Mouse (Mus musculus) ovary, postnatal 14 days (tissue): Measurements from ENCODE around the gene Ptprn.
"Not testable (repeated sequence)": the region's sequence is repeated elsewhere in the genome, so short reads cannot be mapped to it uniquely, and the experiment has no call there.

Experiments
- DNase-seq: peaks from one replicate; pipeline ENCODE4 v3.0.0; 2022; ENCODE audit warnings: low spot score

Gene Ptprn

GRCm38 (mm10) chr1:75253029-75253428, 11.3 kb downstream of the Ptprn start:
- no peak for DNase-seq

DNA sequence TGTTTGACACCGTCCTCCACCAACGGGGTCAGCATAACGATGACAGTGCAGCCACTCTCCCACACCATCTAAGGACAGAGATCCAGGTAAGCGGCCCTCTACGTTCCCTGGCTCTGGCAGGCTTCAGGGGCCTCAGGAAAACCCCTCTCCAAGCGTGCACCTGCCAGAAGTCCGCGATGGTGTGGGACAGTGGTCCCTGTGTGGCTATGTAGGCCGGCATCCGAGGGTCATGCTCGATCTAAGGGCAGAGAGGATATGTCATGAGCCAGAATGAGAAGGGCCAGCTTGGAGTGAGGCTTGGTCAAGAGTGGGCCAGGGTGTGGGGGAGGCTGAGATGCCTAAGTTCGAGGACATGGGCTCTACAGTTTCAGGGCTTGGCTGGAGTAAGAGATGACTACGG, 12.0 kb downstream of the Ptprn start:
- DNase-seq = no peak

DNA sequence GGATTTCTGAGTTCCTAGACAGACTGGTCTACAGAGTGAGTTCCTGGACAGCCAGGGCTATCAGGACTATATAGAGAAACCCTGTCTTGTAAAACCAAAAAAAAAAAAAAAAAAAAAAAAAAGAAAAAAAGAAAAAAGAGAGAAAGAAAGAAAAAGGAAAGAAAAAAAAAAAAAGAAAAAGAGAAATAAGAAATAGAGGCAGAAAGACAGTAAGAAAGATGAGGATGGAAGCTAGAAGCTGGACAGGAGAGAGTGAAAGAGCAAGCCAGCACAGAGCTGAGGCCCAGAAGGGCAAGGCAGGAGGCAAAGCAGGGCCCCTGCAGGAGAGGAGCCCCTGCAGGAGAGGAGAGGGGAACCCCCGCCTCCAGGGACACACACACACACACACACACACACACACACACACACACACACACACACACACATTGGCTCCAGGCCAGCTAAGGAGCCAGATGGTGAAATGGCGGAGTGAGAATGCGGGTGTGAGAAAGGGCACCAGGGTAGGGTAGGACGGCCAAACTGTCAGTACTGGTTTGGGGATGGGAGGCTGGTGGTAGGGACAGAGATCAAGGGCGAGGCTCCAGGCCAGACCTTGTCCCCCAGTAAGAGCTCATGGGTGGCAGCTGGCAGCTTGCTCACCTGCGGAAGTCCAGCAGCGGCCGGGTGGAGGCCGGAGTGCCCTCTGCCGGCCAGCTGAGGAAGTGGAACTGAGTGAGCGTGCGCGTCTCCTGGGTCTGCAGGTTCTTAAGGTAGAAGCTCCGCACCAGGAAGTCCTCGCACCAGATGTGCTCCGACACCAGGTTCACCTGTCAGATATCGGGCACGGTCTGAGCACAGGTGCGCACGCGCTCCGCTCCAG, 13.0 kb downstream of the Ptprn start:
- peak; percentile 70 for DNase-seq

DNA sequence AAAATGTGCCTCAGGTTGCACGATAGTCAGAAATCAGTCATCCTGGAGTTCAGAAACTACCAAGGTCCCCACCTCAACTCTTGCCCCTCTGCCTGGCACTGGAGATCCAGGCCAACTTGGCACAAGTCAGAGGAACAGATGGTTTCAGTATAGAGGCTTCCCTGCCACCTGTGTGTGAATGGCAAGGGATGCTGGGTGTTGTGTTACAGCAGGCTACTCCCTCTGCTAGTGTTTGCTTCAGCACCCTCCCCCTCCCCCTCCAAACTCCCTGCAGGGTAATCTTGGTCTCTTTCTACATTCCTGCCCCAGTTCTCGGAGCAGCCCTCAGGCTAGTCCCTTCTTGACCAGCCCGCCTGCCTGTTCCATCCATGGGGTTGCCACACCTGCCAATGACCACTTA, 13.8 kb downstream of the Ptprn start:
- no peak for DNase-seq

DNA sequence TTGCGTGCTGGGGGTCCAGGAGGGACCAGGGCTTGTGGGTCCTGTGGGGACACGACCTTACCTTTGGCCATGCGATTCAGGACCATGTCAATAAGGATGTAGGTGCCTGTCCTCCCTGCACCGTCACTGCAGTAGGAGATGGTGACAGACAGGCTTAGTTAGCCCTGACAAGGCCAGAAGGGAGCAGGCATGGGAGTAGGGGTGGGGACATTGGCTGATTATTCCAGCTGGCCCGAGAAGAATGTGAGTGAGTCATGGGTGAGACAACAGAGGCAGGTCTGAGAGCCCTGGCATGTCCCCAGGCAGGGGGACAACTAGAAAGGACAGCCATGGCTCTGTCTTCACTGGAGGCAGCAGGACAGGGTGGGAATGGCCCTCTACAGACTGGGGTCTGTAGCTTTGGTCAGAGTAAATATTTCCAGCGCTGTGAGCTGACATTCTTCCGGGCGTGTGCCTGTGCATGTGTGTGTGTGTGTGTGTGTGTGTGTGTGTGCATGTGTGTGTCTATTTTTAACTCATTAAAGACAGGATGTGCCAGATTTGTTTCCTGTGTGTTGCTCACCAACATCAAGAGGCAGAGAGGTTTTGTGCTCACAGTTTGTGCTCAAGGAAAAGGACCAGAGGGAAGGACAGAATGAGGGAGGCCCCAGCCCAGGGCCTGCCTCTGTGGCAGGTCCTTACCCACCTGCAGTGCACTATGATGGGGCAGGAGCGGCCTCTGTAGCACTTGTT, 16.1 kb downstream of the Ptprn start:
- DNase-seq = no peak

DNA sequence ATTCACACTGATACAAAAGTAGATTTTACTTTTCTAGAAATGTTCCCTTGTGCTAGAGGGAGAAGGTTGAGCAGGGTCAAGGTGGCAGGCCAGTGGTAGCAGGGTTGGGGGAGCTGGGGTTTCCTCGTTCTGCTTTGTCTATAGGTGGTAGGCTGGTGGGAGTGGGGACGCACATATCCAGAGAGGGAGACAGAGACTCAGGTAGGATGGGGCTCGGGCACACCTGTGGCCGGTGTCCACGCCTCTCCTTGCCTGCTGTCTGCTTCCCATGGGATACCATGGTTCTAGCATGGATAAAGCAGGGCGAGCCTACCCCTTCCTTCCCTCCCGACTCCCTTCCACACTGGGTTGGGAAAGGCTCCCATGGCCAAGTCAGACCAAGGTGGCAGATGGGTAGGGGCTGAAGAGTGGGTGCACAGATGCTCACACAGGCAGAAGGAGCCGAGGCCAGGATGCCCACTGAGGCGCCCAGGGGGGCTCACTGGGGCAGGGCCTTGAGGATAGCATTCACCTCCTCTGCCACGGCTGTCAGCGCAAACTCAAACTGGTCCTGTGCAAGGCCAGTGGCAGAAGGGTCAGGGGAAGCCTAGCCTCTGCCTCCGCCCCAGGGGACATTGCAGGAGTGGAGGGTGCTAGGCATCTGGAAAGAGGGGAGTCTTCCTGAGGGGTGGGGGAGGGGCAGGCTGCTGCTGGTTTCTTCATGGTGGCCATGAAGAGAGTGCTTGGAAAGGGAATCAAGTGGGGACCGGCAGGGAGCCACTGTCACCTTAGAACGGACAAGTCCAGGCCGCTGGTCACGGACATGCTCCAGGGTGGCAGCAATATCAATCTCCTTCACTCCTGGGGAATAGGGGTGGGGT, 17.0 kb downstream of the Ptprn start:
- no peak for DNase-seq

- no peak for DNase-seq
Observed at GRCm38 (mm10) chr1:75244836-75245235, 19.5 kb downstream of the Ptprn start.

GRCm38 (mm10) chr1:75244175-75244826, 20.0 kb downstream of the Ptprn start:
- no peak for DNase-seq

DNA sequence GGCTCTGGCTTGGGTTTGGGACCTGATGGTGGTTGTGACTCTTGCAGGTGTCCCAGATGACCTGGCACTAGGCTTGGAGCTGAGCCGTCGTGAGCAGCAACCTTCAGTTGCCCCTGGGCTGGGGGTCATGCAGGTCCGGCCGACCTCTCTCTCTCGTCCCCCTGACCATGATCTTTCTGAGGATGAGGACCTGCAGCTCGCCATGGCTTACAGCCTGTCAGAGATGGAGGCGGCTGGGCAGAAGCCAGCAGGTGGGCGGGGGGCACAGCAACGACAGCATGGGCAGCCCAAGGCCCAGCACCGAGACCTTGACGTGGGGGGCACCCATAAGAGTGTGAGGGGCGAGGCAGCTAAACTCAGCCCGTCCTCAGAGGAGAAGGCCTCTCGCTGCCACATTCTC, 20.9 kb downstream of the Ptprn start:
- DNase-seq = no peak

DNA sequence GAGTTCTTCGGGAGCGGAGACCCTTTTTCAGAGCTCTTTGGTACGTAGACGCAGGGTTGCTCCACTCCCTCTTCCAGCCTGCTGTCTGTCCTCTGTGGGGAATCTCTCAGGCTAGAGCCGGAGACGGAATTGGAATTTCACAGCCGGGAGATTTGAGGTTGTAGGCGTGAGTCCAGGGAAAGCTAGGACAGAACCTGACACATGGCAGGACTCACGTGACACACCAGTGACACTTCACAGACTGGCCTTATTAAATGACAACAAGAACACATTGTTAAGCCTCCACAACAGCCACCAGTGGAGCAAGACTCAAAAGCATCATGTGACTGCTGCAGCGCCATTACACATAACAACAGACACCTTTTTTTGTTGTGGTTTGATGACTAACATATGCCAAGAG, 24.7 kb downstream of the Ptprn start:
- DNase-seq = no peak

DNA sequence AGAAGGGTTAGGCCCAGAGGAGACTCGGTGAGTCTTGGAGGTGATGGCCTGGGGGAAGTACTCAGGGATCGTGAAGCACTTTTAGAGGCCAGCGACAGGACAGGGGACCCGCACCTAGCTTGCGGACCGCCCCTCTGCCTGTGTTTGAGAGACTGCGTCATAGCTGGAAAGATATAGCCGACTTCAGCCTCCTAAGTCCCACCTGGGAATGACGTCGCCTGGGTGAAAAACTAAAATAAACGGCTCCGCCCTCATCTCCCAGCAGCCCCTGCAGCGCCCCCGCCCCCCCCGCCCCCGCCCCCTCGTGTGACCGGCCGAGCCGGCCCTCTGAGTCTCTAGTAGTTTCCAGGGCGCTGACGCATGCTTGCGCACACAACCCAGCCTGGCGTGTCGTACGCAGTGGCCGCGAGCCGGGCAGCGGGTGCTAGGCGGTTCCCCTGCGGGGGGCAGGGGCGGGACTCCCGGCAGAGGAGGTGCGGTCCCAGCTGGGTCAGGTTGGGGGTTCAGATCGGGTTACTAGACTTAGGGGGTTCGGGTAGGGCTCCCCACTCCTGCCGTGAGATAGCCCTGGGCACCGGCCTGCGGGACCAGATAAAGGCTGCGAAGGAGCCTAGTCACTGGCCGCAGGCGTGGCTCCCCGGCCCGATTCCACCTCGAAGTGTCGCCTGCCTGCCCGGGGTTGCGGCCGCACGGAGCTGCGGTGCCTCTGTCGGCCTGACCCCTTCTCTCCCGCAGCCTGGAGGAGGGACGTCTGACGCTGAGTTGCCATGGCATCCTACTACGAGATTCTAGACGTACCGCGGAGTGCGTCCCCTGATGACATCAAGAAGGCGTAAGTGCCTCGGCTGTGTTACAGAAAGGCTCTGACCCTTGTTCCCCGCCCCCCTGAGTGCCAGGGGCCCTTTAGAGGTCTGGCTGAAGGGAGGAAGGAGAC, 27.9 kb downstream of the Ptprn start, which contains the start of gene Dnajb2:
Gene Dnajb2 (plus strand): TSS at position 290 of the 934 bp plus-strand sequence.
- peak; percentile 69 for DNase-seq

GRCm38 (mm10) chr1:75234606-75235005, 29.7 kb downstream of the Ptprn start:
- DNase-seq = peak; percentile 25

GRCm38 (mm10) chr1:75232489-75232888, 31.8 kb downstream of the Ptprn start:
- DNase-seq = not testable (repeated sequence)

DNA sequence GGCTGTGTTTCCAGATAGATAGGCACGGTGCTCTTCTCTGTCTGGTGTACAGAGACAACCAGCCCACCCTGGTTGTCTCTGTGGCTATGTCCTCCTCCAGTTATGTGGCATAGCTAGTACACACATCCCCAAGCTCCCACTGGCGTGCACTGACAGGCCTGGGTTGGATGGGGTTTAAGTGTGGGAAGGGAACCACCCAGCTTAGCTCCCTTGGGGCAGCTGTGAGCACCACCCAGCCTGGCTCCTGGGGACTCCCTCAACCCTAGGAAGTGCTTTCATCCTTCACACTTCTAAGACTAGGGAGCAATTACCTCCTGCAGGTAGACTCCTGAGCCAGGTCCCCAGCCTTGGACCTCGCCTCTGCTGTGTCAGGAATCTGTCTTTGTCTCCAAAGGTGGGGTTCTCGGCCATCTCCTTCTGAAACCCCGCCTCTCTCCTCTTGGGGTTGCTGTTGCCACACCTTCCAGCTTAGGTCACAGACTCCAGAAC, 32.6 kb downstream of the Ptprn start, which contains the start of gene A630095N17Rik:
Gene A630095N17Rik (minus strand): TSS at position 439 of the 489 bp plus-strand sequence.
- DNase-seq = no peak

- no peak for DNase-seq
Observed at GRCm38 (mm10) chr1:75231224-75231623, 33.1 kb downstream of the Ptprn start.

DNA sequence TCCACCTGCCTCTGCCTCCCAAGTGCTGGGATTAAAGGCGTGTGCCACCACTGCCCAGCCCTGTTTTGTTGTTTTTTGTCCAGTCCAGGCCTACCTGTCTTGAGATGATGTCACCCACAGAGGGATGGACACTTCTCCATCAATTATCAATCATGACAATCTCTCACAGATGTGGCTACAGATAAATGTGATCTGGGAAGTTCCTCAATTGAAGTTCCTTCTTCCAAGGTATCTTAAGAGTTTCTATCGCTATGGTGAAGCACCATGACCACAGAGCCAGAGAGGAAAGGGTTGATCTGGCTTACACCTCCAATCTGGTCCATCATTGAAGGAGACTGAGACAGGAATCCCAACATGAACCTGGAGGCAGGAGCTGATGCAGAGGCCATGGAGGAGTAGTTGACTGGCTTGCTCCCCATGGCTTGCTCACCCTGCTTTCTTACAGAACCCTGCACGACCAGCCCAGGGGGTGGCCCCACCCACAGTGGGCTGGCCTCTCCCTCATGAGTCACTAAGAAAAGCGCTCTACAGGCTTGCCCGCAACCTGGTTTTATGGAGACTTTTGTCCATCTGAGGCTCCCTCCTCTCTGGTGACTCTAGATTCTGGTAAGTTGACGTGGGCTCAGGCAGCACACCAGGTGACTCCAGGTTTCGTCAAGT, 33.8 kb downstream of the Ptprn start:
- DNase-seq = no peak

GRCm38 (mm10) chr1:75229158-75229557, 35.1 kb downstream of the Ptprn start:
- no peak for DNase-seq

DNA sequence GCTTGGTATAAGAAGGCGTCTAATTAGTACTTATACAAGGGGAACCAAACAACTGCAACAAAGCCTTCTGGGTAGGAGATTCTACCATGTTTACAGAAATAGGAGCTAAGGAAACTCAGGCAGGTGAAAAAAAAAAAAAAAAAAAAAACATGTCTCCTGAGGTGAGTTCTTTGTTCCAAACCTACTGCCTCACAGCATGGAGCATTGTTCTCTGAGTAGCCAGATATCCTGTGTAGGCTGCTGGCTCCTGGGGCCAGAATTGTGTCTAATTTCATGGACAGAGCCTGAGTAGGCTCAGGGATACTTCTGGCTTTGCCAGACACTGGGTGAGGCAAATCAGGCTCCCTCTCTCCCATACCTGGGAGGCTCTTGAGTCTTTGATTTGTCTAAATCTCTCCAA, 36.6 kb downstream of the Ptprn start:
- no peak for DNase-seq

DNA sequence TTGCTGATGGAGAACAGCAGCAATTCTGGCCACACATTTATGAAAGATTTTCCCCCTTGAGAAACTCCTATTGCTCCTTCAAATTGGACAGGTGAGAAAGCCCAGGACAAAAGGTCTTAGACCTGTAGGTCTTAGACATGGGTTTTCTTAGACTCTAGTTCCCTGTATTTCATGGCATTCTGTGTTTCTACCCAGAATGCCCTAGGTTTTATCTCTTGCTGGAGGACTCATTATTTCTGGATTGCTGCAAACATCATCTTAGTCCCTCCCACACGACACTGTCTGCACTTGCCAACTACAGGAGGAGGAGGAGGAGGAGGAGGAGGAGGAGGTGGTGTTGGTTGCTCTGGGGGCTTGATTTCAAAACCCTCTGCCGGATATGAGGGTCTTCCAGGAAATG, 38.2 kb downstream of the Ptprn start:
- no peak for DNase-seq

DNA sequence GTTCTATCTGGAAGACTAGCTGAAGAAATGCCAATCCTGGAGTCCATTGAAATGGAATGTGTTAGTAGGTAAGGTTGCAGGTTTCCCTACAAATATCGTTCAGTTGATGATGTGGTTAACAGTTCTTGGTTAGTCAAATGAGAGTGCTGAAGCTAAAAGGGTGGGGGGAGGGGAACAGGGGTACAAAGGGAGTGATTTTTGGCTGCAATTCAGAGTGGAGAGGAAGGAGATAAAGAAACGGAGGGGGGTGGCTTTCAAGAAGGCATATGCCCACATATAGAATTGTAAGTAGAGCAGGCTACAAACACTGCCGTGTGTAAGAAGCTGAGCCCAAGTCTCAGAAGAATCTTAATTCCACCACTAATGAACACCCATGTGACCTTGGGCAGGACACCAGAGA, 38.8 kb downstream of the Ptprn start:
- DNase-seq = no peak
